Mouse (Mus musculus) cerebellum, adult 2 months (tissue): ENCODE measurements around the gene Tnfrsf9. TPM values are rescaled to one million over a fixed set of nuclear protein-coding genes. Genes with fewer than 3 reads are reported as not detected.

Experiments
- DNase-seq, 2 experiments: peaks; one replicate each; pipeline ENCODE4 v3.0.0; 2021
- H3K27ac ChIP-seq: fragments of 200-500 bp; 2 replicates; pipeline ENCODE4 v1.5.1; 2012; ENCODE audit warnings: low read length, control low read depth, inconsistent platforms; ENCODE audit not compliant: insufficient read depth
- H3K27me3 ChIP-seq: fragments of 200-500 bp; 2 replicates; pipeline ENCODE4 v1.6.1; 2012; ENCODE audit warnings: inconsistent platforms, mild to moderate bottlenecking, low read length, moderate library complexity; ENCODE audit not compliant: control insufficient read depth, insufficient read depth
- H3K4me1 ChIP-seq: fragments of 200-500 bp; 2 replicates; pipeline ENCODE4 v1.6.1; 2011; ENCODE audit warnings: low read length; ENCODE audit not compliant: control insufficient read depth, insufficient read depth
- H3K4me3 ChIP-seq: fragments of 200-500 bp; replicated peaks from 2 replicates; pipeline ENCODE3; 2011; ENCODE audit warnings: mild to moderate bottlenecking, low read depth, low read length, control low read depth; ENCODE audit not compliant: insufficient read depth
- CTCF ChIP-seq: fragments of 200-500 bp; IDR thresholded peaks from 2 replicates; pipeline ENCODE4 v1.5.1; 2011; ENCODE audit warnings: low read depth, mild to moderate bottlenecking, control low read depth, low read length, moderate library complexity, borderline replicate concordance; ENCODE audit not compliant: insufficient read depth
- POLR2A ChIP-seq: fragments of 200-500 bp; IDR thresholded peaks from 2 replicates; pipeline ENCODE4 v1.6.1; 2011; ENCODE audit warnings: low read length, control low read depth, borderline replicate concordance; ENCODE audit not compliant: insufficient read depth
- WGBS: fragments of 180-500 bp; shearing (Covaris S2); methylation state at CpG from one replicate; pipeline ENCODE4 v1.1.7; 2018; 5-methylcytosine and 5-hydroxymethylcytosine counted together
- polyA plus RNA-seq: library from polyadenylated mRNA; depleted of rRNA; stranded (reverse); fragments of >200 nt; gene quantifications from 2 replicates; pipeline ENCODE4 v1.2.3, GENCODE M21; 2012; rRNA removed

The Tnfrsf9 gene
- polyA plus RNA-seq, 1 experiment: 0.64 TPM

DNA sequence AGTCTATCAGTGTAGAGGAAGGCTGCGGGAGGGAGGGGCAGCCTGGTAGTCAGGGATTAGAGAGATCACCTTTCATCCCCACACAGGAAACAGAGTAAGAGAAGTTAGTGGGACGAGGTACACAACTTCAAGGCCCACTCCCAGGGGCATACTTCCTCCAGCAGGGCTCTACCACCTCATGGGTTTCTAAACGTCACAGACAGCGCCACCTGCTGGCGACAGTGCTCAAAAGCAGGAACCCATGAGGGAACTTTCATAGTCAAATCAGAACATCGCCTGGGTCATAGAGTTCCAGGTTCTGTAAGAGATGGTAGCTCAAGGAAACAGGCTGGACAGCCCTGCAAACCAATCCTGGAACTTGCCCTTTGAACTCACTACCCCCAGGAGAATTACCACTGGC is 75.8 kb downstream of the Tnfrsf9 start:
- no peak overlapping the region for H3K27ac ChIP-seq
- TF ChIP-seq POLR2A: no peak
- TF ChIP-seq CTCF: no peak
- 49% methylated on average over 6 of the region's 6 CpGs for WGBS
- DNase-seq: no peak
- H3K4me1 ChIP-seq: no peaks in the 10 kb centered on the region
- no peak overlapping the region for H3K4me3 ChIP-seq
- H3K27me3 ChIP-seq: no peaks in the 10 kb centered on the region

Other genes with a start within 250 kb of the Tnfrsf9 start
- gene Errfi1, start 60.6 kb upstream of the Tnfrsf9 start, polyA plus RNA-seq: 30.0 and 32.4 TPM in 2 replicates
- 362 and 384 TPM in 2 replicates for gene Park7, start 125 bp upstream of the Tnfrsf9 start, polyA plus RNA-seq
- 1.9 and 3.1 TPM in 2 replicates for gene Uts2, start 82.5 kb downstream of the Tnfrsf9 start, polyA plus RNA-seq
- gene Per3, start 130.1 kb downstream of the Tnfrsf9 start, polyA plus RNA-seq: 40.0 TPM in 2 replicates
- 61.3 and 67.9 TPM in 2 replicates for gene Vamp3, start 143.4 kb downstream of the Tnfrsf9 start, polyA plus RNA-seq
- gene Gm13090, start 175.0 kb downstream of the Tnfrsf9 start, polyA plus RNA-seq: not detected in 2 replicates